Mouse (Mus musculus): ENCODE results near the gene Akp3. TPM values are rescaled to one million over a fixed set of nuclear protein-coding genes. Genes with fewer than 3 reads are reported as not detected.

Gene Akp3
- 0.52 and 0.70 TPM in 2 replicates for polyA plus RNA-seq (2012; rRNA removed)

DNA sequence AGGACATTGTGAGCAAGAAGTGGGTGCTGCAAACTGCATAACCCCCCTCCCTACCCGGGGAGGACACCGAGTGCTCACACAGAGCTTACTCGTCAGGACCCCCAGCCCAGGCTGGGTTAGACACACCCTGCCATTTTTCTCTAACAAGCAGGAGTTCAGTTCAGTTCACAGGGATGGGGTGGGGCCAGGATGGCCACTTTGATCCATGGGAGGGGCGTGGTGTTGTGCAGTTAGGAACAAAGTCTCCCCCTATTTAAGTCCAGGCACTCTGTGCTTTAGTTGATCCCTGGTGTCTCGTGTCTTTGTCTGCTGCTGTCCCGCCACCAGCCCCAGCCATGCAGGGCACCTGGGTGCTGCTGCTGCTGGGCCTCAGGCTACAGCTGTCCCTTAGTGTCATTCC, at the start of gene Akp3:
TSS of gene Akp3 (plus strand) at position 301 of the 400 bp plus-strand sequence.

DNA sequence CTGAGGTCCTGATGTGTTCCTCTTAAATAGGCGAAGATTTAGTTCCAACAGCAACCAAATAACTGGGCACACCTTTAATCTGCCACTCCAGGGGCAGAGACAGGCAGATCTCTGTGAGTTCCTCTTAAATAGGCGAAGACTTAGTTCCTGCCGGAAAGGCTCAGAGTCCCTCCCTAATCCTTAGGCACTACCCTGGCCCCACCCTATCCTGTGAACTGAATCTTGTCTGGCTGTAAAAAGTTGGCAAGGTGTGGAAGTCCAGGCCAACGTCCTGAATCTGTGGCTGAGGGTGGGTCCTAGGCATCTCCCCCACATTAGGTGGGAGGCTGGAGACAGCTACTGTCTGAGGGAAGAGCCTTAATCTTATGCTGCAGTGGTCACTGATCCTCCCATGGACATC, 34.9 kb upstream of the Akp3 start, which contains the start of gene Alppl2:
TSS of gene Alppl2 (minus strand) at position 101 of the 400 bp plus-strand sequence.

DNA sequence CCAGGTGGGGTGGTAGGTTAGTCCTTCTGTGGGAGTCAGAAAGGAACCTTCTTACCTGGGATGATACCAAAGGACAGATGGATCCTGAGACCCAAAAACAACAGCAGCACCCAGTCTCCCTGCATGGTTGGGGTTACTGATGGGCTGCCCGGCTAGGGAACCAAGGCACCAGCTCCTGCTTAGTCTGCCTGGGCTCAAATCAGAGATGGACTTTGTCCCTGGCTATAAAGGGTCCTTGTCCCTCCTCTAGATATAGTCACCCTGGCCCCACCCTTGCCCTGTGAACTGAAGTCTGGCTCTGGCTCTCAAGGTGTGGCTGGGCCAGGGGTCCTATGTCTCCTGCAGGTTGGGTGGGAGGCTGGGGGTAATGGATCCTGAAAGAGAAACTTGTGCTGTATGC, 23.4 kb upstream of the Akp3 start, which contains the start of gene Alpi:
TSS of gene Alpi (minus strand) at position 196 of the 400 bp plus-strand sequence.

DNA sequence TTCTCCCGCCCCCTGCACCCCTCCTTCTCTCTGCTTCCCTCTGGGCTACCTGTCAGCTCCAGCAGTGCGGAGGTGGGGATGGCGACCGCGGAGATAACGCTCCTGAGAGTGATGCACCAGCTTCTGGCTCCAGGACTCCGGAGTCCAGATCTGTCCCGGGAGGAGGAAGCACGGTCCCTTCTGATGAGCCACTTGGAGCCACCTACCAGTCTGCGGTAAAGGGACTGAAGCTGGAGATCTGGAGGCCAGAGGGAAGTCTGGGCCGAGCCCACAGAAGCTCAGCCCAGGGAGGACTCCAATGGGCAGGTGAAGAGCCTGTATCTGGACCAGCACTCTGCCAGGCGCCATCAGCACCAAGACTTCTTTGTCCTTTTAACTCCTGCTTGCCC, 31.4 kb downstream of the Akp3 start, which contains the start of gene Ecel1:
TSS of gene Ecel1 (minus strand) at position 323 of the 389 bp plus-strand sequence.

Other genes with a start within 250 kb of the Akp3 start
- 0.24 and 0.45 TPM in 2 replicates for gene Alppl2, start 35.0 kb upstream of the Akp3 start, polyA plus RNA-seq (2012; rRNA removed)
- gene Alpi, start 23.4 kb upstream of the Akp3 start, polyA plus RNA-seq (2012; rRNA removed) = 0.62 and 0.75 TPM in 2 replicates
- 2.5 and 3.4 TPM in 2 replicates for gene Ecel1, start 31.5 kb downstream of the Akp3 start, polyA plus RNA-seq (2012; rRNA removed)
- gene Prss56, start 58.3 kb downstream of the Akp3 start, polyA plus RNA-seq (2012; rRNA removed) = 0.69 and 1.3 TPM in 2 replicates
- gene Chrnd, start 65.6 kb downstream of the Akp3 start, polyA plus RNA-seq (2012; rRNA removed) = 0.41 and 0.55 TPM in 2 replicates
- 0.33 and 0.85 TPM in 2 replicates for gene Chrng, start 79.7 kb downstream of the Akp3 start, polyA plus RNA-seq (2012; rRNA removed)
- gene Eif4e2, start 88.9 kb downstream of the Akp3 start, polyA plus RNA-seq (2012; rRNA removed) = 21.6 and 28.3 TPM in 2 replicates
- gene Efhd1, start 139.4 kb downstream of the Akp3 start, polyA plus RNA-seq (2012; rRNA removed) = 137 and 166 TPM in 2 replicates
- gene Gigyf2, start 202.0 kb downstream of the Akp3 start, polyA plus RNA-seq (2012; rRNA removed) = 25.4 and 29.7 TPM in 2 replicates